Mouse (Mus musculus) gastrocnemius, postnatal 25 days (tissue): ENCODE data around the gene Gp1ba. TPM values are rescaled to one million over a fixed set of nuclear protein-coding genes. Genes with fewer than 3 reads are reported as not detected.

ENCODE experiments used
- DNase-seq: peaks from one replicate; pipeline ENCODE4 v3.0.0; 2022
- total RNA-seq, 2 experiments: library from RNA; stranded (reverse); gene quantifications; 1 replicate in 1 of 2; 2 replicates in 1 of 2; pipeline ENCODE4 v1.2.3; 2021

The Gp1ba gene
- total RNA-seq, 2 experiments from 2014 or later = not detected

- DNase-seq = peak; percentile 72
Measured at GRCm38 (mm10) chr11:70653345-70654197, 14.6 kb downstream of the Gp1ba start.

DNA sequence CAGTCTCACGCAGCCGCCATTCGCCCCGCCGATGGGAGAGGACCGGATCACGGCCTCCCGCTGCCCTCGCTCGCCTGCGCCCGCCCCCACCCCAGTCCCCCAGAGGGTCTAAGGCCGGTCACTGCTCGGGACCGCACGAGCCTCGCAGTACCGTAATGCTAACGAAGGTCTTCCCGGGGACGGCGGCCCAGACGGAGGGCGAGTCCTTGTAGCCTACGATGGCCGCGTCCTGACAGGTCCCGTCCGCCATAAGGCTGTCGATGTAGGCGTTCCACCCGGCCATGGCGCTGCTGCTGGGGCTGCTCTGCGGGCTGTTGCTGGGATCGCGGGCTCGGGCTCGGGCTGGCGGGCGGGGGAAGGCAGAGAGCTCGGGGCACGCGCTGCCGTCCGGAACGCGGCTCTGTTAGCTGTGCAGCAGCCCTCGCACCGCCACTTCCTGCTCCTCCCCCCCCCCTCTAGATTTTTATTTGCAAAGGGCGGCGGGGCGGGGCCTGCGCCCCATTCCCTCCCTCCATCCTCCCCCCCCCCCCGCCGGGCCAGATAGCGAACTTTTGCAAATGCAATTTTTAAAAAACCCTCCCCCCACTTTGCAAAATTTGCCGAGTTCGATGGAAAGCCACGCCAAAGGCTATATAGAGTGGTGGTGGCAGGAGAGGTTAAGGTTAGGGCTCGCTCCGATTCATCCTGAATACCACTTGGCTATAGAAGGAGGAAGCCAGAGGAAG, 15.4 kb downstream of the Gp1ba start, which contains the start of gene Pfn1:
Gene Pfn1 (minus strand): TSS at position 447 of the 725 bp plus-strand sequence.
- peak; percentile 85 for DNase-seq

DNA sequence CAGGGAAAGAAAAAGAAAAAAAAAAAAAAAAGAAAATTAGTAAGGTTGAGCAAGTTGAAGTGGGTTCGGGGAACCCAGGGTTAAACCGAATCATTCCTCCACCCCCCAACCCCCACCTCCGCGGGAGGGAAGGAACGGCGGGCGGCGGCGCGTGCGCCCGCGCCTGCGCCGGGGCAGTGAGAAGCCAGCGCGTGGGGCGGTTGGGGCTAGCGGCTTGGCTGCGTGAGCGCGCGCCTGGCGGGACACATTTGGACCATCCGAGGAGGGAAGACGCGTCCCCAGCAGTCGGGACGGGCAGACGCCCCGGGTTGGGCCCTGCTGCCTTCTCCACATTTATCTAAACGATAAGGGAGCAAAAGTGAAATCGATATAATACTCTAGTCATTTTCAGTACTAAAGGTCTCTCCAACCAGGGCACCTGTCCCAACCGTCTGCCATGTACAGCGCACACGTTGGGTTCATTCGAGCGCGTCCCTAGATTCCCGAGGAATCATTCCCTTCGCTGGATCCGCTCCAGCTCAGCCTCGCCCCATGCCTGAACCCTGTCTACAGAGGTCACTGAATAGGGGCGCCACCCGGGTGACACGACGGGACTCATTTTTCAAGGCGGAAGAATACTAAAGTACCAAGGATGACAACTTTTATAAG, 16.1 kb downstream of the Gp1ba start:
- peak; percentile 91 for DNase-seq

DNA sequence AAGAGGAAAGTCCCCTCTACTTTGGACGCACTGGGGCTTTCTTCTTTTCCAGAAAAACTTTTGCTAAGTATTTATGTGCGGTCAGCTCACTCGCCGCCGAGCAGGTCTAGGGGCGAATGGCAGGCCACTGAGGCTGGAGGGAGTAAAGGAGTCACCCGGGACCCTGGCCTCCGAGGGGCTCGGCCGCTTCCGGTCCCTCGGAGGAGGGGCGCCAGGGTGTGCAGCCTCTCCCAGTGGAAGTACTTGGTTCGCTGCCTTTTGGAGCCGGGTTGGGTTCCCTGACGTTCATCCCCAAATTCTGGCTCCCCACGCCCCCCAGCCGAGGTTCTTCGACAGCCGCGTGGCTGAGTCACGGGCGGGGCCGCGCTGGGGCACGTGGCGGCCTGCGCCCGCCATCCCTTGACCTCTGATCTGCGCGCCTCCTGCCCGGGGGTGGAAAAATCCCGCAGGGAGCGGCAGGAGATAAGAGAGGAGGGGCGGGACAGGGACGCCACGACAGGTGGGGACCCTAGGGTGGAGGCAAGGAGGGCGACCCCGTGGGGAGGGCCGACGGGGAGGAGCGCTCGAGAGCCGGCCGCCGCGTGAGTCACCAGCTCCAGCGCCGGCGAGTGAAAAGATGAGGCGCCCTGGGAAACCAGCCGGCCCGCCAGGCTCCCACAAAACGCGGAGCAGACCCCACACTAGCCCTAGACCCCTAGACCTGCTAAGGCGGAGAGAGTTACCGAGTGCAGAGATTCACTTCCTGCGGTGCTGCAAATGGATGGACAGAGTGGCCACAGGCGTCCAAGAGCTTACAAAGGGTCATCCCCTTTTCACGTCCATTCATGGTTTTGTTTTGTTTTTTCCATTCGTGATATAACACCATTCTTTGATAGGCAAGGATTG, 16.9 kb downstream of the Gp1ba start:
- DNase-seq = peak; percentile 79

DNA sequence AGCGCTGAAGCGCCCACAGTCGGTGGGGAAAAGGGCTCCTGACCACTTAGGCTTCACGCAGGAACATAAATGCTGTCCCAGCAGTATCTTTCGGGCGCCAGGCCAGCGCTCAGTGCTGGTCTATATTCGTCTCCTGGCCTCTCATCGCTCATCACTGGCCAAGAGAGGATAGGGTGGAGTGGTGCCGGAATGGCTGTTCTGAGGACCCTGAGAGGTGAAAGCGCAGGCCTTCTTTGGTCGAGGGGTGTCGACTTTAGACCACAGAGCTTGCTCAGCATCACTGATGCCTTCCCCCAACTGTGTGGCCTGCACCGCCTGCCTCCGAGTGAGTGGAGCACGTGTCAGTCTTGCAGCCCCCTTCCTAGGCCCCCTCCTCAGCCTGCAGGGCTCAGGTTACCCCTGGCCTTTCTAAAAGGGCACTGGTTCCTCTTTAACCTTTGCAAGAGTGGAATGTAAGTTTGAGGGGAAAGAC, 17.6 kb downstream of the Gp1ba start:
- DNase-seq = peak; percentile 86

DNA sequence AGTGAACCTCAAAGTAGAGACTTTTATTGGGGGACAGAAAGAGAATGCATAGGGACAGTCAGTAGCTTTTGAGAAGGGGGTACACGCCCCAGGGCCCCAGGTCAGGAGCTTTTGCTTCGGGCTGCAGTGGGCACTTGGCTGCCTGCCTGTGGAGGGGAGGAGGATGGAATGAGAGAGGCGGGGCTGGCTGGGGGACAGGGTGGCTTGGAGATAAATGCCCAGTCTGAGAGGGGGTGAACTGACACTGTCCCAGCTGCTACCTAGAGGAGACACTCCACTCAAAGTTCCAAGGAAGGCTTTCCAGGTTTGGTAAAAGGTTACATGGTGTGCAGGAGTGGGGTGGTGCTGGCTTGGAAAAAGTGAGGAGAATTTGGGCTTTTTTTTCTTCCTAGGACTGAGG, 18.0 kb downstream of the Gp1ba start, which contains the start of gene Eno3:
Gene Eno3 (plus strand): TSS at position 239 of the 400 bp plus-strand sequence.
- peak; percentile 79 for DNase-seq

DNA sequence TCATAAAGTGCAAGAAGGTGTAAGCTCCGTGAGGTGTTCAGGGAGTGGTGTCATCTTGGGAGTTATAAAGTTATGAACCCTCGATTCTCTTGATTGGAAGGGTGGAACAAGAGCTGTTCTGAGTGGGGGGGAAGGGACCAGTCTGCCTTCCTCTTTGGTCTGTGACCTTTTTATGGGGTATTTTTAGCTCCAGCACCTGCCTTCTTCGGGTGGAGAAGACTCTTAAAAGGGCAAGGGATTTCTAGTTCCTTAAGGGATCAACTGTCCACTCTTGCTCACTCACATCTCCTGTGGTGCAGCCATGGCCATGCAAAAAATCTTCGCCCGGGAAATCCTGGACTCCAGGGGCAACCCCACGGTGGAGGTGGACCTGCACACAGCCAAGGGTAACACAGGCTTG, 18.7 kb downstream of the Gp1ba start:
- DNase-seq = peak; percentile 57

DNA sequence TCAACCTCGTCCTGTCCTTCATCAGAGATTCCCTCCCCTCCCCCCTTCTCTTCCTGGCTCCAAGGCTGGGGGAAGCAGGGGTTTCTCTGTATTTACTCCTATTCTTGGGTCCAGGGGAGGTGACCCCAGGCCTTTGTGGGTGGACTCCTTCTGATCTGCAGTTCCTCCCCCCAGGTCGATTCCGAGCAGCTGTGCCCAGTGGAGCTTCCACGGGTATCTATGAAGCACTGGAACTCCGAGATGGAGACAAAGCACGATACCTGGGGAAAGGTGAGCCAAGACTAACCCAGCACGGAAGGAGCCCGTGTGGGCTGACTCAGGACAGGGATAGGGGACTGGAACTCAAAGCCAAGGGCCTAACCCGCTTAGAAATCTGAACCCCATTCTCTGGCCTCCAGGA, 19.1 kb downstream of the Gp1ba start:
- no peak for DNase-seq

GRCm38 (mm10) chr11:70658521-70658920, 19.6 kb downstream of the Gp1ba start:
- DNase-seq = no peak

DNA sequence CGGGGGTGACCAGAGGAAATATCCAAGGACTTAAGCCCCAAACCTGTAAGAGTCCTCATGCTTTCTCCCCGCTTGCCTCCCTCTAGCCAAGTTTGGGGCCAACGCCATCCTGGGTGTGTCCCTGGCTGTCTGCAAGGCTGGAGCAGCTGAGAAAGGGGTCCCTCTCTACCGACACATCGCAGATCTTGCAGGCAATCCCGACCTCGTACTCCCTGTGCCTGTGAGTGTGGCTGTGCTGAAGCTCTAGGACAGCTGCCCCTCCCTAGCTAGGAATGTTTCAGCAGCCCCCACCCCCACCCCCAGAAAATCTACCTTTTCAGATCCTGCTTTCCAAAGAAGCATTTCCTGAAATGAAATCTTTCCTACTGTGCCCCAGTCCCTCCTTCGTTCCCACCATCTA, 20.0 kb downstream of the Gp1ba start:
- DNase-seq = no peak

DNA sequence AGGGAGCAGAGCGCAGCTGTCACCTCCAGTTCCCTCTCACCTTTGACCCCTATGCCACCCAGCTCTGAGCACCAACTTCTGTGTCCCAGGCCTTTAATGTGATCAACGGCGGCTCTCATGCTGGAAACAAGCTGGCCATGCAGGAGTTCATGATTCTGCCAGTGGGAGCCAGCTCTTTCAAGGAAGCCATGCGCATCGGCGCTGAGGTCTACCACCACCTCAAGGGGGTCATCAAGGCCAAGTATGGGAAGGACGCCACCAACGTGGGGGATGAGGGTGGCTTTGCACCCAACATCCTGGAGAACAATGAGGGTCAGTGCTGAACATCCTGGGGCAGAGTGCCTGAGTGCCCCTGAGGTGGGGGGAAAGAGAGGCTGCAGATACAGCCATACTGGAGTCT, 21.6 kb downstream of the Gp1ba start:
- DNase-seq = no peak

DNA sequence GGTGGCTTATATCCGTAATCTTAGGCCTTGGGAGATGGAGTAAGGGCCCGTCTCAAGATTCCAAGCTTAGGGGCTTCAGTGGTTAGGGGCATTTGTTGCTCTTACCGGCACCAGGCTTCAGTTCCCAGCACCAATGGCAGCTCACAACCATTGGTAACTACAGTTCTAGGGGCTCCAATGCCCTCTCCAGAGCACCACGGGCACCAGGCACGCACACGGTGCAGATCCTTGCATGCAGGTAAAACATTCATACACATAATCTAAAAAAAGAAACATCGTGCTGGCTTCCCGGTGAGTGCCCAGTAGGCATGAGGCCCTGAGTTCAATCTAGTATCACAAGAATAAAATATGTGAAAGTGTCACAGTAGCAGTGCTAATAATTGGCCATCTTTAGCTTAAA, 24.2 kb downstream of the Gp1ba start:
- DNase-seq = no peak

DNA sequence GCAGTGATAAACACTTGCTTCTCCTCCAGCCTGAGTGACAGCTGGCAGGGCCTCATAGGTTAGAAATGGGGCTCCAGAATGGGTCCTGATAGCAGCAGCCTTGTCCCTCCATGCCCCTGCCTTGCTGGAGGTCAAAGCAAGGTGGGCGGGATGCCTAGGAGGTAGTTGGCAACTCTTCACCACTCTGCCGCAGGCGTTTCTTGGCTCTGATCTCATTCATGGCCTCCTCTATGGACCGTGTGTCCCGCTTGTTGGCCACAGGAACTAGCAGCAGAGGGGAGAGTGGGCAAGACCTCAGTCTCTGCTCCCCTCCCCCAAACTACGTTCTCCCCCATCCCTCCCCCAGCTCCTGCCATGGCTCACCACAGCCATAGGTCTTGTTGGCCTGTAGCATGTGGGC, 25.0 kb downstream of the Gp1ba start:
- DNase-seq = peak; percentile 64

- DNase-seq = no peak
Measured at GRCm38 (mm10) chr11:70664741-70665140, 25.8 kb downstream of the Gp1ba start.

DNA sequence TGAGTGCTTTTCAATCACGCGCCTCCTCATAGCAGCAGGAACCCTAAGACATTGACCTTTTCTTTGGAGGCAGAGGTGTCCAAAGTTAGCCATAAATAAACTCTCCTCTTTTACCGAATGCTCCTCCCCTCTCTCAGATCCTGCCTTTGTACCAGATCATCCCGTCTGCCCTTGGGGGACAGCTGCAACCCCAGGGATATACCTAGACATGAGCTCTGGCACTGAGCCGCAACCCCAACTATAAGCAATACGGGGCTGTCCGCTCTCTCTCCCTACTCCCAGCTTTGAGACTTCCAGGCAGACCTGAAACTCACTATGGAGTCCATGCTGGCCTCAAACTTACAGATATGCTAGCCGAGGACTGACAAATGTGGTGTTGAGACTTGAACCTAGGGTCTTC, 27.8 kb downstream of the Gp1ba start:
- DNase-seq = no peak

- no peak for DNase-seq
Measured at GRCm38 (mm10) chr11:70667271-70668150, 28.6 kb downstream of the Gp1ba start.

DNA sequence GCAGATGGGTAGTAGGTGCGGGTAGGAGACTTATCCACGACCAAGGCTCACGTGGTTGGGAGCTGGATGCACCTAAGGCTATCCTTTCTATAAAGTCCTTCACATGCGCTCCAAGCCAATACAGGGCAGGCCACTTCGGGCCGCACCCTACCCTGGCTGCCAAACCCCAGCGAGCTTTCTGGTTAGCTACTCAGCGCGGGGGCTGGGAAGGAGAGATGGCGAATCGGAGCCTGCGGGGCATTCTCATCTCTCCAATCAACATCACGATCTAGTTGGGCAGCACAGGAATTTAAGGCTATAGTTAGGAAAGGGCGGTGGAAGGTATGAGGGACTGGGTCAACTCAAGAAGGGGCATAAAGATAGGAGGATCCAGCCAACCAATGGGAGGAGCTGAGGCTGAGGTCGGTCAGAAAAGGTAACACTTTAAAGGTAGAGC, 29.4 kb downstream of the Gp1ba start:
- DNase-seq = peak; percentile 84

GRCm38 (mm10) chr11:70668771-70669505, 30.0 kb downstream of the Gp1ba start, which contains the start of gene Spag7:
TSS of gene Spag7 (minus strand) at chr11:70669416.
- peak; percentile 98 for DNase-seq

DNA sequence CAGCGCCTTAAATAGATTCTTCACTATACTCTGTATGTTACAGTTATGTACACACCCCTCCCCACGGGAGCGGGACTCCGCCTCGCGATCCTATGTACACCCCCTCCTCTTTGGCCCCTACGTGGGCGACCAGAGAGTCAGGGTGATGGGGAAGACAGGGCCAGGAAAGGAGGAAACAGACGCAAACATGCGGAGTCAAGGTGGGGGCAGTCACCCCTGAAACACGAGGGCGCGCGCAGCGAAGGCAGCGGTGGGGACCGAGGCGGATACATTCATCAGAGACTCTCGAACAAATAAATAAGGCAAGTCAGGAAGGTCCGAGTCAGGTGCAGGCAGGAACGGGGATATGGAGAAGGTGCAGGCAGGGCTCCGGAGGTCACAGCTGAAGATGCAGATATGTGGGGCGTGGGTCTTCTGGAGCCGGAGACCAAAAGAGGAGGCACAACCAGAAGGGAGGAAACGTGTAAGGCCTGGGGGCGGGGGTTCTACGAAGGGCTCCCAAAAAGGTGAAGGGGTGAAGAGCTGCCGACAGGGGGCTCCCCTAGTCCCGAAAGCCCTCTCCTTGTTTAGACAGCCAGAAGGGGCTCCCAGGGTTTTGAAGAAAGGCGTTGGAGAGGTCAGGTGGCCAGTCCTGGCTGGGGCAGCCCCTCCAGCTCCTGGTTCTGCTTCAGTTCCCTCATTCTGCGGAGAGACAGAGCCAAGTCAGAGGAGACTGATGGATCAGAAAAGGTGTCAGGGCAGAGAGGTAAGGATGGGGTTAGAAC, 30.8 kb downstream of the Gp1ba start:
- DNase-seq = peak; percentile 74
